Comparison of ENCODE assay signal across 8 mouse cellular contexts in genomic region chr6:49319595-49320315, GRCm38 (mm10). TPM values are rescaled to one million over a fixed set of nuclear protein-coding genes. Genes with fewer than 3 reads are reported as not detected.
DNase-seq lines count a peak whose midpoint lies in the region; ATAC-seq lines count a peak whose summit lies in the region.

No protein-coding gene starts in this region.

- no peaks in the 10 kb centered on the region for H3K9me3 ChIP-seq in hindbrain, embryonic 15.5 days
- H3K9me3 ChIP-seq in midbrain, embryonic 10.5 days (replicated peaks) = no peaks in the 10 kb centered on the region

- peak overlapping the region; percentile 59 for H3K4me2 ChIP-seq in hindbrain, embryonic 15.5 days

- H3K4me1 ChIP-seq in hindbrain, embryonic 15.5 days (replicated peaks) = peaks cover 6% of the 10 kb centered on the region
- peaks cover 19% of the 10 kb centered on the region for H3K4me1 ChIP-seq in midbrain, embryonic 10.5 days

- ATAC-seq in hindbrain, embryonic 15.5 days (ENCODE audit: low FRiP score, low read depth) = peak; percentile 8; the same call in 1 of the 2 replicates

- no peaks in the 10 kb centered on the region for H3K36me3 ChIP-seq in hindbrain, embryonic 15.5 days
- H3K36me3 ChIP-seq in midbrain, embryonic 10.5 days = no peaks in the 10 kb centered on the region

- peak overlapping the region; percentile 88 for H3K27ac ChIP-seq in hindbrain, embryonic 15.5 days (replicated peaks)
- peak overlapping the region; percentile 88 for H3K27ac ChIP-seq in midbrain, embryonic 10.5 days (replicated peaks)

- H3K9ac ChIP-seq in hindbrain, embryonic 15.5 days = peak overlapping the region; percentile 73

- no peaks in the 10 kb centered on the region for H3K27me3 ChIP-seq in hindbrain, embryonic 15.5 days
- H3K27me3 ChIP-seq in midbrain, embryonic 10.5 days (ENCODE audit: low read depth, poor library complexity, severe bottlenecking) = no peaks in the 10 kb centered on the region

- H3K4me3 ChIP-seq in hindbrain, embryonic 15.5 days = peak overlapping the region; percentile 86
- peak overlapping the region; percentile 60 for H3K4me3 ChIP-seq in midbrain, embryonic 10.5 days

- WGBS in hindbrain, embryonic 15.5 days = 13% methylated on average over 13 of the region's 13 CpGs
- 13% methylated on average over 13 of the region's 13 CpGs for WGBS in midbrain, embryonic 10.5 days

- DNase-seq in embryo, embryonic 10 days (ENCODE audit: low spot score) = peak; percentile 16
- no peak for DNase-seq in embryo, embryonic 9.5 days (ENCODE audit: extremely low spot score)
- DNase-seq in right cerebral cortex, postnatal 14 days = peak; percentile 47
- no peak for DNase-seq in right cerebral cortex, adult 18-20 months
- no peak for DNase-seq in midbrain, embryonic 10.5 days (ENCODE audit: low spot score)
- no peak for DNase-seq in frontal cortex, postnatal 14 days (ENCODE audit: low spot score in 2 of 2)
- DNase-seq in gastrocnemius, postnatal 4 days (ENCODE audit: low spot score in 2 of 2) = no peak

RNA-seq across cellular contexts. Expression of gene Ccdc126, which starts 0.7 kb away (rescaled TPM):
- 9.2 and 9.6 TPM in 2 replicates for polyA plus RNA-seq in hindbrain, embryonic 15.5 days (2015; fragmentation: Nextera tagmentation; extraction: Ambion mirVana)
- 4.7 and 5.6 TPM in 2 replicates for polyA plus RNA-seq in midbrain, embryonic 10.5 days (2016; fragmentation: Nextera tagmentation; extraction: Ambion mirVana)
- 1 to 10 TPM; 2.4 to 2.9 TPM for total RNA-seq in gastrocnemius, postnatal 4 days (2021)

RNA-seq across cellular contexts. Expression of gene Fam221a, which starts 47.8 kb away (rescaled TPM):
- 5.2 and 5.3 TPM in 2 replicates for polyA plus RNA-seq in hindbrain, embryonic 15.5 days (2015; fragmentation: Nextera tagmentation; extraction: Ambion mirVana)
- polyA plus RNA-seq in midbrain, embryonic 10.5 days (2016; fragmentation: Nextera tagmentation; extraction: Ambion mirVana) = 5.8 and 6.1 TPM in 2 replicates
- total RNA-seq in gastrocnemius, postnatal 4 days (2021) = 1 to 10 TPM; 2.1 to 3.4 TPM

RNA-seq across cellular contexts. Expression of gene Tra2a, which starts 55.9 kb away (rescaled TPM):
- 105 and 111 TPM in 2 replicates for polyA plus RNA-seq in hindbrain, embryonic 15.5 days (2015; fragmentation: Nextera tagmentation; extraction: Ambion mirVana)
- polyA plus RNA-seq in midbrain, embryonic 10.5 days (2016; fragmentation: Nextera tagmentation; extraction: Ambion mirVana) = 121 and 126 TPM in 2 replicates
- 10 to 100 TPM; 36.9 to 42.3 TPM for total RNA-seq in gastrocnemius, postnatal 4 days (2021)

Comparison
In these comparisons a context has a peak if more than half of its experiments do, and no peak if none do; other contexts are left out.
1. DNase-seq: peak in embryo, embryonic 10 days (single experiment) and right cerebral cortex, postnatal 14 days (single experiment); none in embryo, embryonic 9.5 days (single experiment), right cerebral cortex, adult 18-20 months (single experiment), midbrain, embryonic 10.5 days (single experiment), frontal cortex, postnatal 14 days (0 of 2) and gastrocnemius, postnatal 4 days (0 of 2).